Mouse (Mus musculus): ENCODE data around the gene Mal.

Mal gene

DNA sequence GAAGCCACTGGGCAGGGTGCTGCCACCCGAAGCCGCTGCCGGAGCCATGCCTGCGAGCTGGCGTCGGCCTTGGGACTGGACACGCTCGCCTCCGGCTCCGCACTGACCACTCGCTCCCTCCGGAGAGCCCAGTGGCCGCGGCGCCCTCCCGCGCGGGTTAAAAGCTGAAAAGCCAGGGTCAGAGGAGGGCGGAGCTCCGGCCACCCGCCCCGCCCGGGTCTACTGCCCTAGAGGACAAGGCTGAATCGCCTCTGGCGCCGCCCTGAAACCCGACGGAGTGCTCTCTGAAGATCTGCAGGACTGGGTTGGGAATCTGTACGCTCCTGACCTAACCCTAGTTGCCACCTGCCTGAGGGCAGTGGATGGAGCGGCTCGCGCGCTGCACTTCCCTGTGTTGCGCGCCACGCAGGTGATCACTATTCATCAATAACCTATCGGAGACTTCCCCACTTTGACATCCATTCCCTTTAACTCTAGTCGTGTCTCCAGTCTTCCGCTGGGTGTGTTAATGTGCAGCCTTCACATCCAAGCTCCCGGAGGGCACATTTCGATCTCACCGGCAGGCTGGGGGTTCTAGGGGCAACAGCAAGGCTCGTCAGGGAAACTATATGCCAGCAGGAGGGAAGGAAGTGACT, at the start of gene Mal:
TSS of gene Mal (minus strand) at position 610 of the 635 bp plus-strand sequence.
- DNase-seq (ENCODE audit: extremely low read depth, low read depth, low spot score): no peak

DNA sequence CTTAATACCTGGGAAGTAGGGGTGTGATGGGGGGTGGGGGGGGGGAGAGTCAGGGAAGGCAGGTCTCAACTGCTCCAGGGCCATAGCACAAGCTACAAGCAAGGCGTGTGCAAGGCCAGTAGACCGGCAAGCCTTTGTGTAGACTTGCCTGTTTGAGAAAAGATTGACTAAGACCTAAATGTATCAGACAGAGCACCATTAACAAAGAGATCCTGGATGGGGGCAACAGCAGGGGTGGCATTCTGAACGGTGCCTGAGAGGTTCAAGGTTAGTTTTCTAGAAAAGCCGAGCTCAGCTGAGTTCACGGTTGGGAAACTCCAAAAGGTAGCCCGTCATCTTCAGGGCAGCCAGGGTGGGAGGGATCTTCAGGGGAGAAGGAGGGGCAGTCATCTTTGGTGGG, 48.8 kb upstream of the Mal start:
- DNase-seq (ENCODE audit: extremely low read depth, low read depth, low spot score): no peak

GRCm38 (mm10) chr2:127689239-127689638, 32.7 kb upstream of the Mal start:
- DNase-seq (ENCODE audit: extremely low read depth, low read depth, low spot score): no peak

GRCm38 (mm10) chr2:127683687-127684331, 27.3 kb upstream of the Mal start:
- no peak for DNase-seq (ENCODE audit: extremely low read depth, low read depth, low spot score)

DNA sequence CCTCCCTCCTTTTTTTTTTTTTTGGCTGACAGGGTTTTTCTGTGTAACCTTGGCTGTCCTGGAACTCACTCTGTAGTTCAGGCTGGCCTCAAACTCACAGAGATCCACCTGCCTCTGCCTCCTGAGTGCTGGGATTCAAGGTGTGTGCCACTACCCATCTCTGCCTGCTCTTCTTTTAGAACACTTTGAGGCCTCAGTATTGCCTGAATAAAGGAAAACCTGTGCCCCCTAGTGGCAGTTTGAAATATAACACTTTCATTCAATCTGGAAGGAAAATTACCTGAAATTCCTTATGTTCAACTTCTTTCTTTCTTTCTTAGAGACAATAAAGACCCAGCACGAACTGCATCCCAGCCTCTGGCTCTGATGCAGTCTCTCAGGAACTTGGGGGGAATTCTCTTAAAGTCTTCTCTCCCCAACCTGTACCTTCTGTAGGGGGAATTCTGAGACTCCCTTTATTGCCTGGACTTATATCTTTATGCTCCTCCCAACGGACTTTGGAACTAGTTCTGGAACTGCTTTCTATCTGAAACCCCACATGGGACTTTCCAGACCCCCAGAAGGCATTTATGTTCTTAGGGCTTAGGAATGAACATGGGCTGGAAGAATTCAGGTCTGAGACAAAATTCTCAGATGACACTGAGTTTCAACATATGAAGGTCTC, 11.5 kb upstream of the Mal start:
- no peak for DNase-seq (ENCODE audit: extremely low read depth, low read depth, low spot score)

- no peak for DNase-seq (ENCODE audit: extremely low read depth, low read depth, low spot score)
Measured at GRCm38 (mm10) chr2:127667015-127667414, 10.5 kb upstream of the Mal start.

DNA sequence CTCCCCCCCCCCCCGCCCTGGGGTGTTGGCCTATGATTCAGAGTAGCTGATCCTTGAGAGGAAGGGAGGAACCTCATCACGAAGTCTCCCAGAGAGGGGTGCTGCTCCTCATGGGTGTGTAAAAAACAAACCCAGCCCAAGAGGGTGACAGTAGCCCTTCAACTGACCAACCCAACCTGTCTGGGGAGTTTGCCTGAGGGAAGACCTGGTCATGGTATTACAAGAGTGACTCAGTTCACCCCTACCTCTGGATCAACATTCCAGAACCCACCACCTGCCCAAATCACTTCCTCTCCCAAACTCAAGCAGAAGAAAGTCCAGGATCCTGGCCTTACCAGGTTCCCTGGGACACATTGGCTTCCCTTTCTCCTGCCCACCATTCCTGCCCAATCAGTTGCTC, 6.2 kb upstream of the Mal start:
- DNase-seq (ENCODE audit: extremely low read depth, low read depth, low spot score): no peak

DNA sequence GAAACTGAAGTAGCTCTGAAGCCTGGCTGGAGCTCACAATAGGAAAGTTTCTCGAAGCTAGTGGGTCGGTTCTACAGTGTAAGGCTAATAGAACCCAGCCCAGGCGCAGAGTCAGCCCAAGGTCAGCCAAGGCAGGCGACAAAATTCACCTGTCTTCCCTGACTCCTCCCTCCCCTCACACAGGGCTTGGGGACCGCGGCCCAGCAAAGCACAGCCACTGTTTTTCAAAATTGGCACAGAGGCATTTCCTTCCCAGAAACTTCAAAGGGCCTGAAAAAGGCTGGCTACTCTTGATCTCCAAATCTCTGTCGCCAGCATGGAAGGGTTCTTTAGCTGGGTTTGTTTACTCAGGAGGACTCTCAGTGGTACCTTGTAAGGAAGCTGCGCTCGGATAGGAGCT, 1.1 kb downstream of the Mal start:
- DNase-seq (ENCODE audit: extremely low read depth, low read depth, low spot score): no peak

- no peak for DNase-seq (ENCODE audit: extremely low read depth, low read depth, low spot score)
Measured at GRCm38 (mm10) chr2:127654786-127655185, 1.7 kb downstream of the Mal start.

- no peak for DNase-seq (ENCODE audit: extremely low read depth, low read depth, low spot score)
Measured at GRCm38 (mm10) chr2:127652805-127653204, 3.7 kb downstream of the Mal start.

- DNase-seq (ENCODE audit: extremely low read depth, low read depth, low spot score): no peak
Measured at GRCm38 (mm10) chr2:127652335-127652734, 4.2 kb downstream of the Mal start.

- DNase-seq (ENCODE audit: extremely low read depth, low read depth, low spot score): no peak
Measured at GRCm38 (mm10) chr2:127651601-127652000, 4.9 kb downstream of the Mal start.

- DNase-seq (ENCODE audit: extremely low read depth, low read depth, low spot score): no peak
Measured at GRCm38 (mm10) chr2:127649921-127650320, 6.6 kb downstream of the Mal start.

DNA sequence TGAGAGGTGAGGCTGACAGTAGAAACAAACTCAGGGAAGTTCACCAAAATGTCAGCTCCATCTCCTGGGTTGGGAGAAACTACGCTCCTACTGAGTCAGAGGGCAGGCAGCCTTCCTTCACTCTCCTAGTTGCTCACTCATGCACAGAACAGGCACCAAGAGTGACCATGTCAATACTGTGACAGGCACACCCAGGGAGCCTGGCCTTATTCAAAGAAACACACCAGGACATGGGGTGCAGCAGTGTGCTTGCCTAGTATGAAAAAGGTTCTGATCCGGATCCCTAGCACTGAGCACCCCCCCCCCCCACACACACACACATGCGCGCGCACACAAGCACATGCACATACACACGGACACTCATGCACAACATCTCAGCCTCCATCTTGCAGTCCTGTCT, 8.3 kb downstream of the Mal start:
- no peak for DNase-seq (ENCODE audit: extremely low read depth, low read depth, low spot score)

DNA sequence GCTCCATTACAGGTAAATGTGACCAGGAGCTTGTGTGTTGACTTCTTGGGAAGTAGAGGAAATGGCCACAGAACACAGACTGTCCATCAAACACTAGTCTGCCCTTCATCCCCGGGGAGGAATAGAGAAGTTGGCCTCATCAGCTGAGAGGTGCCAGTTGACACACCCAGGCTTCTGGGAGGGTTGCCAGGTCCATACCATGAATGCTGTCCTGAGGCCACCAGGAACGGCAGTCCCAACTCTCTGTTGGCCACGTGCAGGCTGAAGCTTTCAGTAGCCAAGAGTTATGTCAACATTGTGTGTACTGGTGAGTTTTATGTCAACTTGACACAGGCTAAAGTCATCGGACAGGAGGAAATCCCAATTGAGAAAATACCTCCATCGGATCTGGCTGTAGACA, 9.6 kb downstream of the Mal start:
- DNase-seq (ENCODE audit: extremely low read depth, low read depth, low spot score): no peak

DNA sequence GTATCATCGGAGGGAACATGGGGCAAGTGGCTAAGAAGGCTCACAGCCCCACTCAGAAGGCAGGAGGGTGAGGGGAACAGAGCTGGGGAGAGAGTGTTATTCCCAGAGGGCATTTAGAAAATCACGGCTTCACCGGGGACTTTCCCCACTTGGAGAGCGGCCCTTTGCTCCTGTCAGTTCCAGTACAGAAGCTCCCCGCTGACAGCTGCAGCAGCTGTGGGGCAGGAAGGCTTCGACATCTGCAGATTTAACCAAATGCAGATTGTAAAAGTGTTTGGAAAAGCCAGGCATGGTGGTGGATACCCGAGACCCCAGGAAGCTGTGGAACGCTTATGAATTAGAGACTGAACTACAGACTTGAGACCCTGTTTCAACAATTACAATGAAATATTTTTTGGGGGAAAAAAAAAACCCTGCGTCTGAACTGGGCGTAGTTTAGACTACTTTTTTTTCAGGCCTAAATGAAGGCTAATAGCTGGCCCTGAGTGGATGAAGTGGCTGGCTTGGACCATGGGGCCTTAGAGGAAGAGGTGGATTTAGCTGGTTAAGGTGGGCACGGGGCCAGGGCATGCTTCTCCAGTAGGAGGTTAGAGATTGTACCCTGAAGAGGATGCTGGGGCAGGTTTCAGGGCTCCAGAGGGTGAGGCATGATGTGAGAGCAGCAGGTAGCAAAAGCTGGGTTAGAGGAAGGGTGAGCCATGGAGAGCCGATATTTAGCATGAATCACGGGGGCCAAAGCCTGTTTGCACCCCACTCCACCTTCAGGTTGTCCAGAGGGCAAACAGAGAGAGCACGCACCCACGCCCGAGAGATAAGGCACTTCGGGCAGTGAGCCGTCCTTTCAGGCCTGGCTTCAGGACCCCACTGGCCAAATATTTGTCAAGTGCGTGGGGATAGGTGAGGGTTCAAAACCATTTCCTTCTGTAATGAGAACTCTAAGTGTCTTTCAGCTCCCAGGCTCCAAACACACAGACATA, 12.5 kb downstream of the Mal start:
- no peak for DNase-seq (ENCODE audit: extremely low read depth, low read depth, low spot score)

DNA sequence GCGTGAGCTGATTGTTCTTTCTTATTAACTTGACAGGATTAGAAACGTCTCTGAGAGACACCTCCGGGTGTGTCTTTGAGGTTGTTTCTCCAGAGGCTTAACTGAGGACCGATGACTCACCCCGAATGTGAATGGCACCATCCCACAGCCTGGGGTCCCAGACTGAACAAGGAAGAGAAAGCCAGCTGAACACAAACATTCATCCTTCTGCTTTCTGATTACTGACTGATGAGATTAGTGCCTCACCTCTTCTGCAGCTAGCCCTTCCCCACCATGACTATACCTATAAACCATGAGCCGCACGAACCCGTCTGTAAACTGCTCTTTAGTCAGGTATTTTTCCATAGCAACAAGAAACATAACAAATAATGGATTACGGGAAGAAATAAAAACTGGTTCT, 17.5 kb downstream of the Mal start:
- no peak for DNase-seq (ENCODE audit: extremely low read depth, low read depth, low spot score)

GRCm38 (mm10) chr2:127635581-127635980, 20.9 kb downstream of the Mal start:
- DNase-seq (ENCODE audit: extremely low read depth, low read depth, low spot score): no peak

DNA sequence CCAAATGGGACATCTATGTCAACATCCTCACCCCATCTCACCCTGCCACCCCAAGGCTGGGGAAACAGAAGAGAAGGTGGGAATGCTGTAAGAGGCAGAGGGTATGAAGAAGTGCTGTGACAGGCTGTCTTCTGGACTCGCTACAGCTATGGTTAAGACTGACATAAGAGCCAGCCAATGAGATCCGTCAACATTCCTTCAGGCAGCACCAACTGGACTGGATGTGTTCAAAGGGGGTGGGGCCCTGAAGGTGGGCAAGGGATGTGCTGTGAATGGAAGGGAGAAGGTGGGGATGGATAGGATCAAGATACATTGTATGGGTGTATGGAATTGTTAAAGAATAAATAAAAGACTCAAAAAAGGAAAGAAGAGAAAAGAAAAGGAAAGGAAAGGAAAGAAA, 23.9 kb downstream of the Mal start:
- DNase-seq (ENCODE audit: extremely low read depth, low read depth, low spot score): no peak

- no peak for DNase-seq (ENCODE audit: extremely low read depth, low read depth, low spot score)
Measured at GRCm38 (mm10) chr2:127627990-127628570, 28.4 kb downstream of the Mal start.

- DNase-seq (ENCODE audit: extremely low read depth, low read depth, low spot score): no peak
Measured at GRCm38 (mm10) chr2:127627354-127627753, 29.1 kb downstream of the Mal start.
